Mouse (Mus musculus): ENCODE measurements around the gene Tktl2.

- TF ChIP-seq POLR2A (IDR thresholded peaks at IDR 0.05; ENCODE audit: control insufficient read depth, low read depth, low read length) (no peak), CTCF (IDR thresholded peaks at IDR 0.05; ENCODE audit: control insufficient read depth, insufficient read depth, insufficient replicate concordance, low read depth, low read length) (no peak)
Measured at GRCm38 (mm10) chr8:66503381-66503780, 8.2 kb upstream of the Tktl2 start.

Data from testis, adult 2 months (tissue).